In the genomic region with DNA sequence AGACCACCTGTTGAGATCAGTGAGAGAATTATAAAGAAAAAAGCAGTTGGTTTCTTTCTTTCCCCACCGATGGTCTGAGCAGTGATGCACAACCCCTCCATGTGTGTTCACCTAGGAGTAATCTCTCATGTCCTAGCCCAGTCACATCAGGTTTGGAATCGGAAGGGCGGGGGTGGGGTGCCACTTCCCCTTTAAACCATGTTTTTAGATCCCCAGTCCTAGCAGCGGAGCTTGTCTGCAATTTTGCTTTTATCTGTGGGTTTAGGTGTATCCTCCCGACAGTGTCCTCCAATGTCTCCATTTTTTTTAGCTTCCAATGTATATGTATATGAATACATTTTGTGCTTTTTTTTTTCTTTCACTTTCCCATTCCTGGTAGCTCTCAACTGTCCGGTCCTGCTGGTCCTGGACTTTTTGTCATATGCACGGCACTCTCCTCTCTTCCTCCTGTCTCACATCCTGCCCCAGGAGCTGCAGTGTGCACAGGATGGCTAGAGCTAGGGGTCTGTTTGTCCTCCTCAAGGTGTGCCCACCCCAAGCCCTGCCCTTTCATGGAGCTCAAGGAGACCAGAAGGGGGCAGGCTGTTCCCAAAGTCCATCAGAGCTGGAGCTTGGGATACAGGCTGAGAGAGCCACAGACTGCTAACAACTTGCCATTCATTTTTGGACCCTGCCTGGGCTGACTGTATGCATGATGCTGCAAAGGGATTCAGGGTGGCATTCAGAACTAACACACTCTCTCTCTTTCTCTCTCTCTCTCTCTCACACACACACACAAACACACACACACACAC, we compare ENCODE assay signal across 9 mouse cellular contexts. TPM values are rescaled to one million over a fixed set of nuclear protein-coding genes. Genes with fewer than 3 reads are reported as not detected.
A peak's percentile ranks its signal among the peaks of the same experiment; 100 is the strongest.
DNase-seq lines count a peak whose midpoint lies in the region; ATAC-seq and TF ChIP-seq lines count a peak whose summit lies in the region.
"Had no signal": no experiment of that assay in that cellular context is flagged by ENCODE, and none has a peak within 500 bp of the region (broad histone marks: within the 10 kb centered on the region; RNA-seq: fewer than 3 reads in every experiment).

No protein-coding gene starts in this region.

- peak overlapping the region; percentile 39; the same call in 1 of the 2 replicates for H3K9ac ChIP-seq in hindbrain, embryonic 16.5 days (ENCODE audit: low read depth, low read length)
- no peak overlapping the region for H3K9ac ChIP-seq in limb, embryonic 11.5 days (ENCODE audit: low read length)
- H3K9ac ChIP-seq in midbrain, postnatal 0 days (replicated peaks; ENCODE audit: low read length, poor library complexity, severe bottlenecking) = 0 out of 2 replicates have a peak overlapping the region, but pooled peaks have one; percentile 5

- no peak overlapping the region for H3K27ac ChIP-seq in hindbrain, embryonic 16.5 days (ENCODE audit: low read depth, low read length)
- no peak overlapping the region for H3K27ac ChIP-seq in limb, embryonic 11.5 days (replicated peaks; ENCODE audit: low read depth, low read length)
- H3K27ac ChIP-seq in midbrain, postnatal 0 days (ENCODE audit: low read depth, low read length) = no peak overlapping the region

- intact Hi-C loops in heart, postnatal 25 days (cut with DNase I) = loop anchor here (5.0 to 10.0 kb wide), 5 partner anchors 79 to 721 kb away; no protein-coding TSS in a partner anchor

- WGBS in hindbrain, embryonic 16.5 days = 66% methylated on average over 7 of the region's 7 CpGs
- 79% methylated on average over 7 of the region's 7 CpGs for WGBS in limb, embryonic 11.5 days
- 59% methylated on average over 7 of the region's 7 CpGs for WGBS in midbrain, postnatal 0 days

- no peaks in the 10 kb centered on the region for H3K9me3 ChIP-seq in hindbrain, embryonic 16.5 days (ENCODE audit: control insufficient read depth, low read length)
- H3K9me3 ChIP-seq in limb, embryonic 11.5 days (ENCODE audit: control insufficient read depth, low read length) = no peaks in the 10 kb centered on the region
- H3K9me3 ChIP-seq in midbrain, postnatal 0 days (ENCODE audit: low read length) = no peaks in the 10 kb centered on the region

- peak; percentile 92 for DNase-seq in heart, adult 11 months
- DNase-seq in heart, postnatal 25 days (ENCODE audit: low spot score) = no peak
- peak; percentile 61 for DNase-seq in adrenal gland, postnatal 14 days
- DNase-seq in limb, embryonic 11.5 days (ENCODE audit: low spot score) = peak; percentile 54
- DNase-seq in midbrain, postnatal 0 days (ENCODE audit: low spot score) = peak; percentile 84
- no peak for DNase-seq in thymus, postnatal 10 days (ENCODE audit: low spot score in 2 of 2)

- H3K27me3 ChIP-seq in hindbrain, embryonic 16.5 days (replicated peaks; ENCODE audit: control insufficient read depth, insufficient read depth, low read length) = no peaks in the 10 kb centered on the region
- H3K27me3 ChIP-seq in limb, embryonic 11.5 days (ENCODE audit: control insufficient read depth, insufficient read depth, low read length) = no peaks in the 10 kb centered on the region
- H3K27me3 ChIP-seq in midbrain, postnatal 0 days (ENCODE audit: insufficient read depth, low read length) = no peaks in the 10 kb centered on the region

- peak overlapping the region; percentile 85 for H3K4me2 ChIP-seq in hindbrain, embryonic 16.5 days (ENCODE audit: low read length)
- no peak overlapping the region for H3K4me2 ChIP-seq in limb, embryonic 11.5 days (ENCODE audit: low read depth, severe bottlenecking)
- peak overlapping the region; percentile 89 for H3K4me2 ChIP-seq in midbrain, postnatal 0 days (ENCODE audit: low read depth, low read length, poor library complexity, severe bottlenecking)

- peaks cover 10% of the 10 kb centered on the region for H3K4me1 ChIP-seq in hindbrain, embryonic 16.5 days (ENCODE audit: control insufficient read depth, insufficient read depth, low read depth, low read length)
- H3K4me1 ChIP-seq in limb, embryonic 11.5 days (ENCODE audit: control insufficient read depth, insufficient read depth, low read length) = peaks cover 10% of the 10 kb centered on the region
- H3K4me1 ChIP-seq in midbrain, postnatal 0 days (ENCODE audit: insufficient read depth, low read length) = peaks cover 8% of the 10 kb centered on the region; the same call in 1 of the 2 replicates

- ATAC-seq in frontal cortex, adult (ENCODE audit: low TSS enrichment) = 0 out of 2 replicates have a peak, but pooled peaks have one; percentile 15
- peak; percentile 41; the same call in 1 of the 2 replicates for ATAC-seq in hindbrain, embryonic 16.5 days
- no peak for ATAC-seq in limb, embryonic 11.5 days (ENCODE audit: insufficient number of reproducible peaks, low FRiP score, low TSS enrichment, low read depth)
- ATAC-seq in midbrain, postnatal 0 days (ENCODE audit: low FRiP score) = 0 out of 2 replicates have a peak, but pooled peaks have one; percentile 20

- peak; percentile 80 for TF ChIP-seq CTCF in midbrain, postnatal 0 days (IDR thresholded peaks at IDR 0.05)

- H3K4me3 ChIP-seq in hindbrain, embryonic 16.5 days (ENCODE audit: low read length) = peak overlapping the region; percentile 86
- H3K4me3 ChIP-seq in limb, embryonic 11.5 days (ENCODE audit: low read depth, low read length) = no peak overlapping the region
- H3K4me3 ChIP-seq in midbrain, postnatal 0 days (ENCODE audit: low read depth, low read length) = peak overlapping the region; percentile 77
- H3K4me3 ChIP-seq: myocyte had no signal

- no peaks in the 10 kb centered on the region for H3K36me3 ChIP-seq in hindbrain, embryonic 16.5 days (ENCODE audit: control insufficient read depth, insufficient read depth, low read length)
- H3K36me3 ChIP-seq in limb, embryonic 11.5 days (ENCODE audit: control insufficient read depth, insufficient read depth, low read length) = no peaks in the 10 kb centered on the region
- no peaks in the 10 kb centered on the region for H3K36me3 ChIP-seq in midbrain, postnatal 0 days (ENCODE audit: insufficient read depth, low read length)

RNA-seq across cellular contexts. Expression of a gene that starts 2.6 kb away (rescaled TPM):
- total RNA-seq in heart, postnatal 25 days (2021) = 1 to 10 TPM; 2.8 to 3.2 TPM
- total RNA-seq in adrenal gland, postnatal 14 days (2021) = 5.7 and 8.4 TPM in 2 replicates
- 2.9 TPM in 2 replicates for polyA plus RNA-seq in hindbrain, embryonic 16.5 days (2015; fragmentation: Nextera tagmentation; extraction: Ambion mirVana)
- 1.4 and 1.6 TPM in 2 replicates for polyA plus RNA-seq in limb, embryonic 11.5 days (2014; fragmentation: Nextera tagmentation; extraction: Ambion mirVana)
- total RNA-seq in midbrain, postnatal 0 days (2014; rRNA removed) = 16.4 and 20.8 TPM in 2 replicates
- 2.1 and 2.5 TPM in 2 replicates for polyA plus RNA-seq in midbrain, postnatal 0 days (2015; fragmentation: Nextera tagmentation; extraction: Ambion mirVana)
- polyA plus RNA-seq: myocyte had no signal

Comparison
In these comparisons a context has a peak if more than half of its experiments do, and no peak if none do; other contexts are left out.
1. DNase-seq: peak in heart, adult 11 months (single experiment), adrenal gland, postnatal 14 days (single experiment), limb, embryonic 11.5 days (single experiment) and midbrain, postnatal 0 days (single experiment); none in heart, postnatal 25 days (single experiment) and thymus, postnatal 10 days (0 of 2).